Mouse (Mus musculus): ENCODE measurements around the gene Oscp1. TPM values are rescaled to one million over a fixed set of nuclear protein-coding genes. Genes with fewer than 3 reads are reported as not detected.

Oscp1 gene
- polyA plus RNA-seq, 1 experiment from 2014 or later: 40.7 TPM

DNA sequence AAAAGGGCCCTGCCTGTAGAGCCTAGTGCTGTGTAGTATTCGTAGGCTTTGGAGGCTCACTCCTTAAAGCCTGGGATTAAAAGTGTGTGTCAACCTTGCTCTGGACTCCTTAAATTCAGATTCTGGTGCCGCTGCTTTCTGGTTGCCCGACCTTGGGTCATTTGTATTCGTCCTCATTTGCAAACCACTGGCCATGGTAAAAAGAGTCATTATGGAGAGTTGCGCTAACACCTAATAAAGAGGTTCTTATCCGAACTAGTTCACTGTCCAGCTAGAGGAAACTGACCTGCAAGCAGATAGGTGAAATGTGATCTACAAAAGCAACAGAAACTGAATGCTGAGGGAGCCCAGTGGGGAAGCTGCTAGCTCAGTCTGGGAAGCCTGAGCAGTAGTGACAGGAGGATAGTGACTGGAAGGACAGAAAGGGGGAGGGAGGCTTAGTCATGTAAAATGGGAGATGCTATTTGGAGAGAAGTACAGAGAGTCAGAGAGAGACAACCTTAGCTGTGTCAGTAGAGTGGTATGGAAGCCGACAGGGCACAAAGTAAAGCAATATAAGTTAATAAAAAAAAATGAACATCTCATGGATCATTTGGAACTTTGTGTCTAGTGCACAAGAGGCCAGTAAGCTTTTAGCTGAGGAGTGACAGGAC lies 46.9 kb downstream of the Oscp1 start:
- Histone ChIP-seq H3K4me3 (replicated peaks; ENCODE audit: low read length) (peak overlapping the region; percentile 96), H3K27me3 (ENCODE audit: control insufficient read depth, insufficient read depth, low read length) (no peaks in the 10 kb centered on the region), H3K9me3 (ENCODE audit: control insufficient read depth, low read length) (no peaks in the 10 kb centered on the region), H3K9ac (peak overlapping the region; percentile 89), H3K4me2 (replicated peaks) (peak overlapping the region; percentile 98), H3K36me3 (replicated peaks; ENCODE audit: control insufficient read depth, insufficient read depth) (no peaks in the 10 kb centered on the region), H3K27ac (no peak overlapping the region), H3K4me1 (replicated peaks; ENCODE audit: control insufficient read depth, insufficient read depth, low read length) (peaks cover 52% of the 10 kb centered on the region)
- no peak for DNase-seq (ENCODE audit: low spot score)
- 47% methylated on average over 7 of the region's 7 CpGs for WGBS
- ATAC-seq (ENCODE audit: low FRiP score): no peak

DNA sequence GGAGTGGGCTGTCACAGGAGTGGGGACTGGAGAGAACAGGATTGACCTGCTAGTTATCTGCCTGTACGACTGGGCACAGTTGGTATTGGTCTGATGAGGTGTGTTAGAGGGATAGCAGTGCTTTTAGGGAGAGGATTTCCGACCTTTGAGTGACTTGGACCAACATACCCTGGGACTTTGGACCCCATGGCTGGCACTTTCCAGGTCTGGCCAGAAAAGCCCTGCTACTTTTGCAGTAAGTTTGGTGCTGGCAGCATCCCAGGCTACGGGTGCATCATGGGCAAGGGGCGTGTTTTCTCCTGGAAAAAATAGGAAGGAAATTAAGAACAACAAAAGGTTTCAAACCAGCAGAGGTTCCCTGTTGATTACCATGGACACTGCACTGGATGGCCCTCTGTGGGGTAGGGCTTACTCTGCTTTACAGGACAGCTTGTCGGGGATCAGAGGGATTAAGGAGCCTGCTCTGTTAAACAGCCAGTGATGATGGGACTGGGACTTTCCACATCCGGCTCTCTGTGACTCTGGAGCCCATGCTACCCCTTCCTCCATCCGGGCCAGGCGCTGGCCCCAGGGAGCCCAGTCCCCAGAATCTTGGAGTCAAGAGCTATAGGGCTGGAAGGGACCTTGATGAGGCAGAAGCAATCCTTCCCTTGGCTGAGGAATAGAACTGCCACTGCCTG lies 49.8 kb downstream of the Oscp1 start:
- peaks cover 60% of the 10 kb centered on the region for H3K4me1 ChIP-seq (replicated peaks; ENCODE audit: control insufficient read depth, insufficient read depth, low read length)
- ATAC-seq (ENCODE audit: low FRiP score): no peak
- H3K4me2 ChIP-seq (replicated peaks): no peak overlapping the region
- H3K27ac ChIP-seq: no peak overlapping the region
- H3K9ac ChIP-seq: peak overlapping the region; percentile 2; the same call in 1 of the 2 replicates
- no peak overlapping the region for H3K4me3 ChIP-seq (replicated peaks; ENCODE audit: low read length)
- H3K9me3 ChIP-seq (ENCODE audit: control insufficient read depth, low read length): no peaks in the 10 kb centered on the region
- no peak for DNase-seq (ENCODE audit: low spot score)
- 57% methylated on average over 8 of the region's 8 CpGs for WGBS
- no peaks in the 10 kb centered on the region for H3K36me3 ChIP-seq (replicated peaks; ENCODE audit: control insufficient read depth, insufficient read depth)
- no peaks in the 10 kb centered on the region for H3K27me3 ChIP-seq (ENCODE audit: control insufficient read depth, insufficient read depth, low read length)

DNA sequence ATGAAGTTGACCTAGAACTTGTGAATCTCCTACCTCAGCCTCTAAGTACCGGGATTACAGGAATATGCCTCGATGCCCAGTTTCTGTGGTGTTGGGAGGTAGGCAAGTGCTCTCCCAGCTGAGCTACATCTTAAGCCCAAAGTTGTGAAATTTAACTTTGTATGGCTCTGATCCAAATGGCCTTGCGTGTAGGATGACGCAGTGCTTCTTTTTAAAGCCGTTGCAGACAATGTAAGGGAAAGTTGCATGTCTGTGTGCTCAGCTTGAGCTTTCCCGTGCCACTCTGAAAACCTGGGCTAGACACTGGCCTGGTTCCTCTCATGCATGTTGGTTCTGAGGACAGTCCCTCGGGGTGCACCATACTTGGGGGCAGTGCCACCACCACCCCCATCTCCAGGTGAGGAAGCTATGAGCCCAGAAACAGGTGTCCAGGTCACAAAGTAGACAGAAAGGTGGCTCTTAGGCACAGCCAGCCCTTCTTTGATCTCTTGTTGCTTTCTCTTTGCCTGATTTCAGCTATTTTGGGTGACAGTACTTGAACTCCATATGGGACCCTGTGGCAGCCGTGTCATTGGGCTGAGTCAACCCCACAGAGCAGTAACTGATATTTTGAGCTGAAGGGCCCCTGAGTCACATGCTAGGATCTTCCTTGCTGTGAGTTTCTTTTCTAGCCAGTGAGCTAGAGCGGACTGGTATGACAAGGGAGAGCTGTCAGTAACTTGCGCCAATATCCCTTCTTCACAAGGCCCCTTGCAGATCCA lies 51.4 kb downstream of the Oscp1 start:
- Histone ChIP-seq H3K4me3 (replicated peaks; ENCODE audit: low read length) (no peak overlapping the region), H3K4me2 (replicated peaks) (peak overlapping the region; percentile 17; the same call in 1 of the 2 replicates), H3K9ac (peak overlapping the region; percentile 40; the same call in 1 of the 2 replicates), H3K27me3 (ENCODE audit: control insufficient read depth, insufficient read depth, low read length) (no peaks in the 10 kb centered on the region), H3K36me3 (replicated peaks; ENCODE audit: control insufficient read depth, insufficient read depth) (no peaks in the 10 kb centered on the region), H3K4me1 (replicated peaks; ENCODE audit: control insufficient read depth, insufficient read depth, low read length) (peaks cover 54% of the 10 kb centered on the region), H3K27ac (peak overlapping the region; percentile 70), H3K9me3 (ENCODE audit: control insufficient read depth, low read length) (no peaks in the 10 kb centered on the region)
- 79% methylated on average over 10 of the region's 10 CpGs for WGBS
- DNase-seq (ENCODE audit: low spot score) (no peak), ATAC-seq (ENCODE audit: low FRiP score) (no peak)

DNA sequence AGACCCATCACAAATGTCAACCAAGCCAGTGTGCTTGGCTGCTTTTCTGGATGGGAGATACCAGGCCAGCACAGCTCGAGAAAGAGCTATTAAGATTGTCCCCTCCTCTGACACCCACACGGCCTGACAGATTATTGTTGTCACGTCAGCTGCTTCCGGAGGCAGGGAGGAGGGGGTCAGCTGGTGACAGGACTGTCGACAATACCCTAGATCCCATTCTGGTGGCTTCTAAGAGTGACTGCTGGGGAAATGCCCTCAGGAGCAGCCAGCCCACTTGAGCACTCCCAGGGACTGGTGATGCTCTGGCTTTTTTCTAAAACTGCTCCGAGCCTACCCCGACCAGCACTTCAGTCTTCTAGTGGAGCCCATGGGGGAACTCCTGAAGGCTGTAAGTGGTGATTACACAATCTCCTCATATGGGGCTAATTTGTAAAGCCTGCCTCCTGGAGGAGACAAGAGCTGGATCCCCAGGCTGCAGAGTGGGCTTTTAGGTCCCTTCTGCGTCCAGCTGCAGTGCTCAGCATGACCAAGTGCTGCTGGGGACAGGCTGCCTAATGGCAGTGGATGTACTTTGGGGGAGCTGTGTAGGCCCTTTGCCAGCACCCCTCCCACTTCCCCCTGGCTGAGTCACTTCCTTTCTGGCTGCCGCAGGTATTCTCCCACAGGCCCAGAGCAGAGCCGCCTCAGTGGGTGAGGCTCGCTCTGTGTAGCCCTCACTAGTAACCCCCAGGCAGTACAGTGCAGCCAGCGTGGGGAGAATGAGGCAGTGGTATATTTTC lies 52.2 kb downstream of the Oscp1 start:
- Histone ChIP-seq H3K9ac (peak overlapping the region; percentile 40), H3K9me3 (ENCODE audit: control insufficient read depth, low read length) (no peaks in the 10 kb centered on the region), H3K27ac (peak overlapping the region; percentile 70), H3K4me3 (replicated peaks; ENCODE audit: low read length) (no peak overlapping the region), H3K4me2 (replicated peaks) (peak overlapping the region; percentile 17), H3K36me3 (replicated peaks; ENCODE audit: control insufficient read depth, insufficient read depth) (no peaks in the 10 kb centered on the region), H3K4me1 (replicated peaks; ENCODE audit: control insufficient read depth, insufficient read depth, low read length) (peaks cover 50% of the 10 kb centered on the region), H3K27me3 (ENCODE audit: control insufficient read depth, insufficient read depth, low read length) (no peaks in the 10 kb centered on the region)
- 8% methylated on average over 12 of the region's 12 CpGs for WGBS
- ATAC-seq (ENCODE audit: low FRiP score): peak; percentile 59; the same call in 1 of the 2 replicates
- no peak for DNase-seq (ENCODE audit: low spot score)

DNA sequence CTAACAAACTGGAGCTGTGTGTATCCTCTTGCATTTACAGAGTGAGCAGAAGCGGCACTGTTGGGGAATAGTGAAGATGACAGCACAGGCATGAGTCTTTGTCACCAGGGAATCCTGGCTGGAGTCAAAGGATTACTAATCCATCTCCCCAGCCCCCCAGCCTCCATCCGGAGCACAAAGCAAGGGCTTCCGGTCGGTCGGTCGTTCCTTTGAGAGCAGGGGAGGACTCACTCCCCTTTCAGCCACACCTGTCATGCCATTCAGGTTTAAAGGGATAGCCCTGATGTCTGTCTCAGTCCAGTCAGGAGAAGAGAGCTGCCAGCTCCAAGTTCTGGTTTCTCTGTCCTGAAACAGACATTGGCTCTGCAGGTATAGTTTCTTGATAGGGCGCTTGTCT lies 52.8 kb downstream of the Oscp1 start:
- Histone ChIP-seq H3K27ac (peak overlapping the region; percentile 70), H3K4me3 (replicated peaks; ENCODE audit: low read length) (no peak overlapping the region), H3K9ac (peak overlapping the region; percentile 40), H3K27me3 (ENCODE audit: control insufficient read depth, insufficient read depth, low read length) (no peaks in the 10 kb centered on the region), H3K36me3 (replicated peaks; ENCODE audit: control insufficient read depth, insufficient read depth) (no peaks in the 10 kb centered on the region), H3K4me2 (replicated peaks) (peak overlapping the region; percentile 17), H3K4me1 (replicated peaks; ENCODE audit: control insufficient read depth, insufficient read depth, low read length) (peaks cover 48% of the 10 kb centered on the region), H3K9me3 (ENCODE audit: control insufficient read depth, low read length) (no peaks in the 10 kb centered on the region)
- DNase-seq (ENCODE audit: low spot score) (no peak), ATAC-seq (ENCODE audit: low FRiP score) (no peak)
- 20% methylated on average over 7 of the region's 7 CpGs for WGBS

DNA sequence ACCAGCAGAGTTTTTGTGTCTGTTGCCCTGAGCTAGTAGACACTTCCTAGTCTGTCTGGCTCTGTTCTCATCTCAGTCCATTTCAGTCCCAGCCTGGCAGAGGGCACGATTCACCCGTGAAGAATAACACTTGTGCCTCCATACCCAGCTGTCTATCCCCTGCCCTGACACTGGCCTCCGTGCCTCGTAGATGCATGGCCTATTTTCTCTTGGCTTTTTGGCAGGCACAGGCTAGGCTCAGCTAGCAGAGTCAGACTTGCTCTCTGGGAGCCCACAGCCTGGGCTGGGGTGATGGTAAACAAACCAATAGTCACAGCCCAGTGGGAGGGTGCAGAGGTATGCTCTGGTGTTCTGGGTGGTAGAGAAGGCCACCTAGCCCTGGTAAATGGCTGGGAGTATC lies 54.9 kb downstream of the Oscp1 start:
- no peaks in the 10 kb centered on the region for H3K27me3 ChIP-seq (ENCODE audit: control insufficient read depth, insufficient read depth, low read length)
- no peak for ATAC-seq (ENCODE audit: low FRiP score)
- H3K4me1 ChIP-seq (replicated peaks; ENCODE audit: control insufficient read depth, insufficient read depth, low read length): peaks cover 40% of the 10 kb centered on the region
- H3K9ac ChIP-seq: no peak overlapping the region
- no peak overlapping the region for H3K27ac ChIP-seq
- H3K4me3 ChIP-seq (replicated peaks; ENCODE audit: low read length): no peak overlapping the region
- H3K36me3 ChIP-seq (replicated peaks; ENCODE audit: control insufficient read depth, insufficient read depth): no peaks in the 10 kb centered on the region
- no peak for DNase-seq (ENCODE audit: low spot score)
- no peaks in the 10 kb centered on the region for H3K9me3 ChIP-seq (ENCODE audit: control insufficient read depth, low read length)
- WGBS: 65% methylated on average over 4 of the region's 4 CpGs
- no peak overlapping the region for H3K4me2 ChIP-seq (replicated peaks)

DNA sequence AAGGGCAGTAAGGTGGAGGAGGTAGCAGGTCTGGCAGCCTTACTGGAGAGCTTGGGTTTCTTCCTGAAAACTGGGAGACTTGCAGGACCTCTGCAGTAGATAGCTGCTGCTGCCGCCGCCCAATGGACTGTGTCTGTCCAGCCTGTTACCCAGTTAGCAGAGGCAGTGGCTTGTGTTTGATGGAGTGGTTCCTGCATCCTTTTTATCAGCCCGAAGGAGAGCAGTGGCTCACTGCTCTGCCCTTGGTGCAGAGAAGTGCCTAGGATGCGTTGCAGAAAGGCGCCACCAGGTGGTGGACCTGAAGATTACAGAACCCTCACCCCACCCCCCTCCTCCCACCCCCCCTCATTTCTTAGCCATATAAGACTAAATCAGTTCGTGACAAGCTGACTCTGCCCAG lies 55.6 kb downstream of the Oscp1 start:
- H3K9me3 ChIP-seq (ENCODE audit: control insufficient read depth, low read length): no peaks in the 10 kb centered on the region
- H3K4me3 ChIP-seq (replicated peaks; ENCODE audit: low read length): no peak overlapping the region
- no peak for ATAC-seq (ENCODE audit: low FRiP score)
- H3K27ac ChIP-seq: no peak overlapping the region
- no peak overlapping the region for H3K4me2 ChIP-seq (replicated peaks)
- H3K4me1 ChIP-seq (replicated peaks; ENCODE audit: control insufficient read depth, insufficient read depth, low read length): peaks cover 33% of the 10 kb centered on the region
- H3K9ac ChIP-seq: no peak overlapping the region
- no peaks in the 10 kb centered on the region for H3K27me3 ChIP-seq (ENCODE audit: control insufficient read depth, insufficient read depth, low read length)
- H3K36me3 ChIP-seq (replicated peaks; ENCODE audit: control insufficient read depth, insufficient read depth): no peaks in the 10 kb centered on the region
- DNase-seq (ENCODE audit: low spot score): no peak
- WGBS: 23% methylated on average over 6 of the region's 6 CpGs

DNA sequence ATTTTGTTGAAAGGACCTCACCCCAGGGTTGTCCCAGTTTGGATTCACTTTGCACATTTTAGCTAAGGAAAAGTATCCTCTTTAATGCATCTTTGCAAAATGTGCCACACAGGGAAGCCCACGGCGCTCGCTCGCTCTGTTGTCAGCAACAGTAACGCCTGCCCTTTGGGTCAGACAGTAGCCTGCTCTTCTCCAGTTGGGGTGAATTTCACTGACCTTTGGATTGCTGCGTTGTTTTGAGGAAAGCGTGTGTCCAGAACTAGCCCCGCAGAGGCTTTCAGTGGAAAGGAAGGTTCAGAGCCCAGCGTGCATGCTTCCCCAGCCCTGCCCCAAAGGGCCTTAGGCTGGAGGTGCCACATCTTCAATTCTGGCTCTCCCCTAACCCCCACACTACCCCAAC lies 57.0 kb downstream of the Oscp1 start:
- Histone ChIP-seq H3K9me3 (ENCODE audit: control insufficient read depth, low read length) (no peaks in the 10 kb centered on the region), H3K27me3 (ENCODE audit: control insufficient read depth, insufficient read depth, low read length) (no peaks in the 10 kb centered on the region), H3K36me3 (replicated peaks; ENCODE audit: control insufficient read depth, insufficient read depth) (no peaks in the 10 kb centered on the region), H3K4me3 (replicated peaks; ENCODE audit: low read length) (no peak overlapping the region), H3K4me2 (replicated peaks) (no peak overlapping the region), H3K9ac (no peak overlapping the region), H3K27ac (no peak overlapping the region), H3K4me1 (replicated peaks; ENCODE audit: control insufficient read depth, insufficient read depth, low read length) (peaks cover 26% of the 10 kb centered on the region)
- no peak for DNase-seq (ENCODE audit: low spot score)
- no peak for ATAC-seq (ENCODE audit: low FRiP score)
- WGBS: 83% methylated on average over 9 of the region's 9 CpGs
